Mouse (Mus musculus) embryonic facial prominence, embryonic 14.5 days (tissue): ENCODE results near the gene Olfr1513. TPM values are rescaled to one million over a fixed set of nuclear protein-coding genes. Genes with fewer than 3 reads are reported as not detected.

Experiments used
- polyA plus RNA-seq: library from polyadenylated mRNA; unstranded; fragments of >200 nt; fragmentation: Nextera tagmentation; extraction: Ambion mirVana; gene quantifications from 2 replicates; pipeline ENCODE4 v1.2.1, GENCODE M21; 2014

Olfr1513 gene
- polyA plus RNA-seq, 1 experiment from 2014 or later: 0.18 TPM

Other genes starting within 250 kb of the Olfr1513 start
- gene Rpgrip1, start 245.7 kb downstream of the Olfr1513 start, polyA plus RNA-seq: 46.7 and 47.0 TPM in 2 replicates
- 48.7 and 60.0 TPM in 2 replicates for gene Supt16, start 159.0 kb downstream of the Olfr1513 start, polyA plus RNA-seq
- gene Chd8, start 98.6 kb downstream of the Olfr1513 start, polyA plus RNA-seq: 35.5 and 42.9 TPM in 2 replicates
- 36.9 and 38.5 TPM in 2 replicates for gene Tox4, start 77.3 kb downstream of the Olfr1513 start, polyA plus RNA-seq
- 17.3 and 19.9 TPM in 2 replicates for gene Rab2b, start 76.9 kb downstream of the Olfr1513 start, polyA plus RNA-seq
- 27.0 and 36.8 TPM in 2 replicates for gene Mettl3, start 51.3 kb downstream of the Olfr1513 start, polyA plus RNA-seq
- gene Sall2, start 27.6 kb downstream of the Olfr1513 start, polyA plus RNA-seq: 18.1 and 19.4 TPM in 2 replicates
- gene Olfr1512, start 22.8 kb upstream of the Olfr1513 start, polyA plus RNA-seq: 0.10 TPM in 1 of 2 replicates, not detected in the other
- not detected in 2 replicates for gene Olfr1511, start 41.0 kb upstream of the Olfr1513 start, polyA plus RNA-seq
- gene Olfr1510, start 58.0 kb upstream of the Olfr1513 start, polyA plus RNA-seq: not detected in 2 replicates
- gene Olfr1509, start 86.6 kb upstream of the Olfr1513 start, polyA plus RNA-seq: not detected in 2 replicates
- gene Olfr1508, start 111.1 kb upstream of the Olfr1513 start, polyA plus RNA-seq: not detected in 2 replicates
- gene Olfr1507, start 139.3 kb upstream of the Olfr1513 start, polyA plus RNA-seq: 0.25 TPM in 1 of 2 replicates, not detected in the other